19 mouse cellular contexts compared by ENCODE assay signal in the genomic region with DNA sequence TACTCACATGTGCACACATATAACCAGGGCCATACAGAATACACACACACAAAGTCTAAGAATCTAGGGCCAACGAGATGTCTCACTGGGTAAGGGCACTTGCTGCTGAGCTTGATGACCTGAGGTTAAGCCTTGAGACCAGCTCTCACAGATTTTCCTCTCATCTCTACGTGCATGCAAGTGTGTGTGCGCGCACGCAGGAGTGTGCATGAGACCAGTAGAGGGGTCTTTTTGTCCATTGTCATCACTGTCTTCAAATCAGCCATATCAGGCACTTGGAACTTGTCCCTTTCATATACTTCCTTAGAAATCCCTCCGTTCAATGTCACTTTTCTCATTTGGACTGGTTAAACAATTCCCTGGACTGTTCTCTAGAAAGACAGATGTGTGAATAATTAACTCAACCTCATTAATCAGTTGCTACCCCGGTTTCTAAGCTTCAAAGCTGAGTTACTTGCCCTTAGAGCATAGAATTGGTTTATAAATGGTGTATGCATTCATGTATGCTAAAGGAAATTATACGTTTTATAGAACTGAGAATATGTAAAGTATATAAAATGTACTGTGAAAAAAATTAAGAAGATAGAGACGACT.
DNase-seq lines count a peak whose midpoint lies in the region; ATAC-seq and TF ChIP-seq lines count a peak whose summit lies in the region.
"Had no signal": no experiment of that assay in that cellular context is flagged by ENCODE, and none has a peak within 500 bp of the region (broad histone marks: within the 10 kb centered on the region; RNA-seq: fewer than 3 reads in every experiment).

No protein-coding gene starts in this region.

- peak; percentile 48 for DNase-seq in kidney, adult 11 months
- no peak for DNase-seq in kidney, postnatal 25 days
- no peak for DNase-seq in midbrain, embryonic 10.5 days (ENCODE audit: low spot score)
- no peak for DNase-seq in stomach, postnatal 0 days (ENCODE audit: low spot score)
- DNase-seq in thymus, postnatal 0 days (ENCODE audit: low spot score) = no peak
- DNase-seq in lung, postnatal 0 days (ENCODE audit: low spot score) = no peak
- DNase-seq: adrenal gland, postnatal 10 days; cerebellum, adult 18-20 months; gastrocnemius, postnatal 36 days; lung, postnatal 10 days; spleen, adult 18-20 months; thymus, postnatal 14 days had no signal

- WGBS in midbrain, embryonic 15.5 days = 70% methylated on average over 9 of the region's 9 CpGs
- WGBS in midbrain, embryonic 10.5 days = 88% methylated on average over 9 of the region's 9 CpGs
- WGBS in kidney, embryonic 15.5 days = 57% methylated on average over 9 of the region's 9 CpGs
- WGBS in stomach, postnatal 0 days = 48% methylated on average over 9 of the region's 9 CpGs
- 49% methylated on average over 9 of the region's 9 CpGs for WGBS in lung, postnatal 0 days

- no peak for TF ChIP-seq CTCF in stomach, postnatal 0 days (IDR thresholded peaks at IDR 0.05; ENCODE audit: low read depth)
- no peak for TF ChIP-seq CTCF in lung, postnatal 0 days (IDR thresholded peaks at IDR 0.05)

- peak; percentile 53; the same call in 1 of the 2 replicates for ATAC-seq in midbrain, embryonic 15.5 days (replicated peaks)
- ATAC-seq in kidney, embryonic 15.5 days (replicated peaks; ENCODE audit: low FRiP score) = peak; percentile 57
- ATAC-seq in stomach, postnatal 0 days (ENCODE audit: low FRiP score, low TSS enrichment) = peak; percentile 41; the same call in 1 of the 2 replicates
- ATAC-seq in lung, postnatal 0 days = no peak

- H3K9ac ChIP-seq in midbrain, embryonic 15.5 days = no peak overlapping the region
- no peak overlapping the region for H3K9ac ChIP-seq in kidney, embryonic 15.5 days
- no peak overlapping the region for H3K9ac ChIP-seq in stomach, postnatal 0 days (ENCODE audit: low read length)
- H3K9ac ChIP-seq in lung, postnatal 0 days (replicated peaks; ENCODE audit: low read depth) = no peak overlapping the region
- H3K9ac ChIP-seq: limb, embryonic 15.5 days had no signal

- no peaks in the 10 kb centered on the region for H3K9me3 ChIP-seq in midbrain, embryonic 15.5 days
- H3K9me3 ChIP-seq in midbrain, embryonic 10.5 days (replicated peaks) = no peaks in the 10 kb centered on the region
- H3K9me3 ChIP-seq in kidney, embryonic 15.5 days (replicated peaks) = no peaks in the 10 kb centered on the region
- H3K9me3 ChIP-seq in stomach, postnatal 0 days (ENCODE audit: control insufficient read depth, low read length) = no peaks in the 10 kb centered on the region
- H3K9me3 ChIP-seq in lung, postnatal 0 days (ENCODE audit: low read length) = no peaks in the 10 kb centered on the region
- H3K9me3 ChIP-seq: embryonic facial prominence, embryonic 10.5 days; heart, embryonic 10.5 days; limb, embryonic 15.5 days; megakaryocyte, embryonic 14.5 days had no signal

- H3K4me2 ChIP-seq in midbrain, embryonic 15.5 days = no peak overlapping the region
- no peak overlapping the region for H3K4me2 ChIP-seq in kidney, embryonic 15.5 days
- no peak overlapping the region for H3K4me2 ChIP-seq in stomach, postnatal 0 days (replicated peaks; ENCODE audit: low read depth)
- no peak overlapping the region for H3K4me2 ChIP-seq in lung, postnatal 0 days (replicated peaks; ENCODE audit: low read depth, low read length)
- H3K4me2 ChIP-seq: limb, embryonic 15.5 days had no signal

- H3K27ac ChIP-seq in midbrain, embryonic 15.5 days = no peak overlapping the region
- no peak overlapping the region for H3K27ac ChIP-seq in midbrain, embryonic 10.5 days (replicated peaks)
- peak overlapping the region; percentile 88 for H3K27ac ChIP-seq in kidney, embryonic 15.5 days
- no peak overlapping the region for H3K27ac ChIP-seq in stomach, postnatal 0 days (replicated peaks)
- H3K27ac ChIP-seq in lung, postnatal 0 days (ENCODE audit: low read length) = no peak overlapping the region
- H3K27ac ChIP-seq: embryonic facial prominence, embryonic 10.5 days; heart, embryonic 10.5 days; limb, embryonic 15.5 days had no signal

- no peaks in the 10 kb centered on the region for H3K36me3 ChIP-seq in midbrain, embryonic 15.5 days (replicated peaks)
- no peaks in the 10 kb centered on the region for H3K36me3 ChIP-seq in midbrain, embryonic 10.5 days
- H3K36me3 ChIP-seq in kidney, embryonic 15.5 days = no peaks in the 10 kb centered on the region
- H3K36me3 ChIP-seq in stomach, postnatal 0 days (ENCODE audit: control insufficient read depth, insufficient read depth, low read length) = no peaks in the 10 kb centered on the region
- H3K36me3 ChIP-seq in lung, postnatal 0 days (ENCODE audit: insufficient read depth, low read length) = no peaks in the 10 kb centered on the region
- H3K36me3 ChIP-seq: embryonic facial prominence, embryonic 10.5 days; heart, embryonic 10.5 days; limb, embryonic 15.5 days had no signal

- no peak for TF ChIP-seq EP300 in stomach, postnatal 0 days (optimal IDR thresholded peaks at IDR 0.05)
- TF ChIP-seq EP300 in lung, postnatal 0 days (IDR thresholded peaks at IDR 0.05) = no peak

- no peak overlapping the region for H3K4me3 ChIP-seq in midbrain, embryonic 15.5 days
- no peak overlapping the region for H3K4me3 ChIP-seq in midbrain, embryonic 10.5 days
- no peak overlapping the region for H3K4me3 ChIP-seq in kidney, embryonic 15.5 days (replicated peaks)
- H3K4me3 ChIP-seq in stomach, postnatal 0 days (ENCODE audit: low read depth, low read length) = no peak overlapping the region
- H3K4me3 ChIP-seq in lung, postnatal 0 days (ENCODE audit: low read depth, low read length) = no peak overlapping the region
- H3K4me3 ChIP-seq: embryonic facial prominence, embryonic 10.5 days; erythroblast, embryonic 14.5 days; heart, embryonic 10.5 days; limb, embryonic 15.5 days; megakaryocyte, embryonic 14.5 days had no signal

- H3K4me1 ChIP-seq in midbrain, embryonic 15.5 days = peaks cover 3% of the 10 kb centered on the region; the same call in 1 of the 2 replicates
- H3K4me1 ChIP-seq in midbrain, embryonic 10.5 days = no peaks in the 10 kb centered on the region
- H3K4me1 ChIP-seq in kidney, embryonic 15.5 days = peaks cover 29% of the 10 kb centered on the region
- H3K4me1 ChIP-seq in stomach, postnatal 0 days (replicated peaks; ENCODE audit: control insufficient read depth, insufficient read depth) = no peaks in the 10 kb centered on the region
- no peaks in the 10 kb centered on the region for H3K4me1 ChIP-seq in lung, postnatal 0 days (ENCODE audit: insufficient read depth, low read depth, low read length)
- H3K4me1 ChIP-seq: embryonic facial prominence, embryonic 10.5 days; heart, embryonic 10.5 days had no signal

- no peaks in the 10 kb centered on the region for H3K27me3 ChIP-seq in midbrain, embryonic 15.5 days (replicated peaks)
- no peaks in the 10 kb centered on the region for H3K27me3 ChIP-seq in midbrain, embryonic 10.5 days (ENCODE audit: low read depth, poor library complexity, severe bottlenecking)
- H3K27me3 ChIP-seq in kidney, embryonic 15.5 days = no peaks in the 10 kb centered on the region
- H3K27me3 ChIP-seq in stomach, postnatal 0 days (ENCODE audit: control insufficient read depth, insufficient read depth, low read length) = no peaks in the 10 kb centered on the region
- no peaks in the 10 kb centered on the region for H3K27me3 ChIP-seq in lung, postnatal 0 days (replicated peaks; ENCODE audit: insufficient read depth, low read length)
- H3K27me3 ChIP-seq: limb, embryonic 15.5 days; megakaryocyte, embryonic 14.5 days had no signal
